Mouse (Mus musculus) myocyte (in vitro differentiated cells): ENCODE data around the gene Sun2. TPM values are rescaled to one million over a fixed set of nuclear protein-coding genes. Genes with fewer than 3 reads are reported as not detected.

Source experiments
- H3K27me3 ChIP-seq: one replicate; pipeline ENCODE4 v1.6.1; 2011; ENCODE audit not compliant: control insufficient read depth, insufficient read depth, insufficient read length
- H3K36me3 ChIP-seq: one replicate; pipeline ENCODE4 v1.6.1; 2011; ENCODE audit not compliant: control insufficient read depth, insufficient read depth
- H3K4me2 ChIP-seq: one replicate; pipeline ENCODE4 v1.6.1; 2011; ENCODE audit warnings: low read depth, control low read depth
- H3K4me3 ChIP-seq: one replicate; pipeline ENCODE4 v1.5.1; 2011; ENCODE audit warnings: mild to moderate bottlenecking, control low read depth, moderate library complexity
- H3K79me2 ChIP-seq: one replicate; pipeline ENCODE4 v1.6.1; 2011; ENCODE audit not compliant: control insufficient read depth, insufficient read depth
- H3ac ChIP-seq: one replicate; pipeline ENCODE4 v1.6.1; 2011; ENCODE audit not compliant: control insufficient read depth, insufficient read length
- CEBPB ChIP-seq: IDR thresholded peaks from 2 replicates; pipeline ENCODE4 v1.6.1; 2011; ENCODE audit warnings: mild to moderate bottlenecking, moderate library complexity; ENCODE audit not compliant: poor library complexity, insufficient read depth, severe bottlenecking
- E2F4 ChIP-seq: IDR thresholded peaks from one replicate; pipeline ENCODE4 v1.6.1; 2011; ENCODE audit warnings: mild to moderate bottlenecking, control low read depth, moderate library complexity; ENCODE audit not compliant: insufficient read depth
- MAX ChIP-seq: IDR thresholded peaks from one replicate; pipeline ENCODE4 v1.6.1; 2011; ENCODE audit warnings: low read depth, mild to moderate bottlenecking, control low read depth
- MYOD1 ChIP-seq, 3 experiments: IDR thresholded peaks; one replicate each; pipeline ENCODE4 v1.6.1; 2011; ENCODE audit warnings: control low read depth in 2 of 3, low read depth in 2 of 3, mild to moderate bottlenecking in 2 of 3, moderate library complexity in 1 of 3; ENCODE audit not compliant: insufficient read length in 2 of 3, control insufficient read depth in 1 of 3
- MYOG ChIP-seq, 3 experiments: IDR thresholded peaks; one replicate each; pipeline ENCODE4 v1.6.1; 2011; ENCODE audit warnings: control low read depth in 2 of 3, low read depth in 2 of 3, mild to moderate bottlenecking in 2 of 3; ENCODE audit not compliant: insufficient read length in 2 of 3, control insufficient read depth in 1 of 3, insufficient read depth in 1 of 3
- POLR2A ChIP-seq: IDR thresholded peaks from one replicate; pipeline ENCODE4 v1.6.1; 2011; ENCODE audit warnings: low read depth, mild to moderate bottlenecking, control low read depth, moderate library complexity; ENCODE audit not compliant: insufficient read length
- POLR2AphosphoS2 ChIP-seq: IDR thresholded peaks from one replicate; pipeline ENCODE4 v1.6.1; 2011; ENCODE audit warnings: low read depth, control low read depth; ENCODE audit not compliant: insufficient read length
- REST ChIP-seq: IDR thresholded peaks from one replicate; pipeline ENCODE4 v1.6.1; 2011; ENCODE audit warnings: mild to moderate bottlenecking, control low read depth, moderate library complexity; ENCODE audit not compliant: insufficient read depth, insufficient read length
- SRF ChIP-seq: IDR thresholded peaks from one replicate; pipeline ENCODE4 v1.6.1; 2011; ENCODE audit warnings: low read depth; ENCODE audit not compliant: control insufficient read depth, insufficient read length
- TCF12 ChIP-seq: IDR thresholded peaks from one replicate; pipeline ENCODE4 v1.6.1; 2011; ENCODE audit warnings: mild to moderate bottlenecking, control low read depth; ENCODE audit not compliant: poor library complexity, insufficient read depth, severe bottlenecking
- TCF3 ChIP-seq: IDR thresholded peaks from one replicate; pipeline ENCODE4 v1.6.1; 2011; ENCODE audit warnings: low read depth, control low read depth; ENCODE audit not compliant: insufficient read length
- USF1 ChIP-seq: IDR thresholded peaks from one replicate; pipeline ENCODE4 v1.6.1; 2011; ENCODE audit warnings: low read depth, mild to moderate bottlenecking, control low read depth, moderate library complexity
- polyA plus RNA-seq: library from polyadenylated mRNA; unstranded; fragments of >200 nt; fragmentation: generic; extraction: Trizol; gene quantifications from one replicate; pipeline ENCODE4 v1.2.1, GENCODE M21; 2012; ENCODE audit warnings: missing spikeins

The Sun2 gene
- polyA plus RNA-seq, 1 experiment: 78.0 TPM

- peaks cover 6% of the 10 kb centered on the region for H3K36me3 ChIP-seq
- peak overlapping the region; percentile 41 for H3K4me2 ChIP-seq
- peak overlapping the region; percentile 0 for H3K4me3 ChIP-seq
- H3ac ChIP-seq: no peak overlapping the region
- TF ChIP-seq CEBPB (0 out of 2 replicates have a peak, but pooled peaks have one; percentile 36), E2F4 (no peak)
- H3K79me2 ChIP-seq: peaks cover 12% of the 10 kb centered on the region
- no peaks in the 10 kb centered on the region for H3K27me3 ChIP-seq
Measured at GRCm38 (mm10) chr15:79764539-79765267, 22.4 kb upstream of the Sun2 start.

GRCm38 (mm10) chr15:79763601-79764246 lies 21.4 kb upstream of the Sun2 start:
- H3K36me3 ChIP-seq: peaks cover 6% of the 10 kb centered on the region
- TF ChIP-seq TCF3 (no peak), MAX (no peak), USF1 (no peak), MYOG (IDR thresholded peaks at IDR 0.05; ENCODE audit: control insufficient read depth in 1 of 3, insufficient read depth in 1 of 3, insufficient read length in 2 of 3, low read depth in 2 of 3) (no peak), MYOD1 (IDR thresholded peaks at IDR 0.05; ENCODE audit: control insufficient read depth in 1 of 3, insufficient read length in 2 of 3, low read depth in 2 of 3) (no peak), SRF (no peak), CEBPB (no peak), POLR2A (no peak), E2F4 (no peak), REST (no peak), TCF12 (no peak)
- peak overlapping the region; percentile 41 for H3K4me2 ChIP-seq
- no peak overlapping the region for H3K4me3 ChIP-seq
- H3ac ChIP-seq: no peak overlapping the region
- H3K27me3 ChIP-seq: no peaks in the 10 kb centered on the region
- peaks cover 4% of the 10 kb centered on the region for H3K79me2 ChIP-seq

DNA sequence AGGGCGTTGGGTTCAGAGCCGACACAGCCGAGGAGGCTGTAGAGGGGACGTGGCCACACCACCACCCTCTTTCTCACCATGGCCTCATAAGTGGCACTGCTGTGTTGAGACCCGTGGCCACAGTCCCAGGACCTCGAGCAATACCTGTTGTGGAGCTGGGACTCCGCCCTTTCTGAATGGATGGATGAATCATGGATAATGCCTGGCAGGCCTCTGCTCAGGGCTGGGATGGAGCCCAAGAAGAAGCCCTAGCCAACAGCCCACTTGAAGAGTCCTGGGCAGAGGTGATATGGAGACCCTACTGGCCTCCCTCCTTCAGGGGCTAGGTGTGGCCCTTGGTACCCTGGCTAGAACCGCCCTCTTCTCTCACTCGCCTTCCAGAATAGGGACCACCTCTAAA lies 20.7 kb upstream of the Sun2 start:
- Histone ChIP-seq H3K4me3 (no peak overlapping the region), H3K36me3 (peaks cover 6% of the 10 kb centered on the region), H3K4me2 (no peak overlapping the region), H3ac (no peak overlapping the region), H3K27me3 (no peaks in the 10 kb centered on the region), H3K79me2 (no peaks in the 10 kb centered on the region)
- TF ChIP-seq MYOG (IDR thresholded peaks at IDR 0.05; ENCODE audit: control insufficient read depth in 1 of 3, insufficient read depth in 1 of 3, insufficient read length in 2 of 3, low read depth in 2 of 3): no peak
- no peak for TF ChIP-seq POLR2AphosphoS2
- no peak for TF ChIP-seq E2F4
- no peak for TF ChIP-seq USF1
- no peak for TF ChIP-seq TCF3
- no peak for TF ChIP-seq POLR2A
- no peak for TF ChIP-seq CEBPB
- no peak for TF ChIP-seq SRF
- no peak for TF ChIP-seq REST
- no peak for TF ChIP-seq TCF12
- TF ChIP-seq MAX: no peak
- TF ChIP-seq MYOD1 (IDR thresholded peaks at IDR 0.05; ENCODE audit: control insufficient read depth in 1 of 3, insufficient read length in 2 of 3, low read depth in 2 of 3): no peak

GRCm38 (mm10) chr15:79760956-79761355 lies 18.6 kb upstream of the Sun2 start:
- Histone ChIP-seq H3K79me2 (no peaks in the 10 kb centered on the region), H3K4me3 (no peak overlapping the region), H3K4me2 (no peak overlapping the region), H3K36me3 (peaks cover 6% of the 10 kb centered on the region), H3ac (no peak overlapping the region), H3K27me3 (no peaks in the 10 kb centered on the region)
- TF ChIP-seq REST (no peak), MYOD1 (IDR thresholded peaks at IDR 0.05; ENCODE audit: control insufficient read depth in 1 of 3, insufficient read length in 2 of 3, low read depth in 2 of 3) (peak in 1 of 3 experiments; percentile 9)

DNA sequence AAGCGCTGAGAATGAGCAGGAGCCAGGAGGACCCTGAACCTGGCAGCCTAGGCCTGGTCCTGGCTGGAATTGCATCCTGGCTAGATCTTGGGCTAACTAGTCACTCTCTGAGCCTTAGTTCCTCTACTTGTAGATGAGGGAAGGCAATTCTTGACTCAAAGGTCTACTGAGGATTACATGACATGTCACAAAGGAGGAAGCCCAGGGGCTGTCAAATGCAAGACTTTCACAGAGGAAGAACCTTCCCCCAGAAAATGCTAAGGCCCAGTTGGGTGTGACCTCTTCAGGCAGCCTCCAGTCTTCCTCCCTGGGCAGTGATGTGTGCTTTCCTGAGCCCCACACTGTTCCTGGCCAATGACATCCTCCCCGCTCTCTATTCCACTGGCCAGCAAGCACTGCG lies 14.8 kb upstream of the Sun2 start:
- Histone ChIP-seq H3K4me2 (peak overlapping the region; percentile 14), H3K79me2 (no peaks in the 10 kb centered on the region), H3K36me3 (no peaks in the 10 kb centered on the region), H3K4me3 (no peak overlapping the region), H3K27me3 (no peaks in the 10 kb centered on the region), H3ac (no peak overlapping the region)
- no peak for TF ChIP-seq POLR2A
- TF ChIP-seq TCF3: no peak
- no peak for TF ChIP-seq TCF12
- no peak for TF ChIP-seq SRF
- TF ChIP-seq MYOD1 (IDR thresholded peaks at IDR 0.05; ENCODE audit: control insufficient read depth in 1 of 3, insufficient read length in 2 of 3, low read depth in 2 of 3): no peak
